Comparison of ENCODE assay signal across 28 mouse cellular contexts in the genomic region with DNA sequence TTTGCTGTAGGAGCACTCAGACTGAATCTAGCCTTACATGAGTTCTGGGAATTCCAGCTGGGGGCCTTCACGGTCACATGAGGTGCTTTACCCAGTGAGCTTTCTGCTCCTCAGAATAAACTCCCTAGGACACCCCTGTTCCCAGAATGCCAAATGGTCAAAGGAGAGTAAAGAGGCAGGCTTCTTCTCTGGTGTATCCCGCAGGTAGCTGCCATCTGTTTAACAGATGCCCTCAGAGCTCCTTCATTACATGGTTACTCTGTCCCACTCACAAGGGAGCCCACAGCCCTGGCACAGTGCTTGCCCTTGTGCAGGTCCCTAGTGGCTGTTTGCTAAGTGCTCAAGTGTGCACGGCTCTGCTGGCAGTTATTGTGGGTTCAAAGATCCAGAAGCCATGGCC. TPM values are rescaled to one million over a fixed set of nuclear protein-coding genes. Genes with fewer than 3 reads are reported as not detected.
DNase-seq lines count a peak whose midpoint lies in the region; ATAC-seq and TF ChIP-seq lines count a peak whose summit lies in the region.
"Had no signal": no experiment of that assay in that cellular context is flagged by ENCODE, and none has a peak within 500 bp of the region (broad histone marks: within the 10 kb centered on the region; RNA-seq: fewer than 3 reads in every experiment).

No protein-coding gene starts in this region.

- no peaks in the 10 kb centered on the region for H3K9me3 ChIP-seq in hindbrain, embryonic 10.5 days
- no peaks in the 10 kb centered on the region for H3K9me3 ChIP-seq in hindbrain, embryonic 11.5 days (ENCODE audit: control insufficient read depth, low read length)
- H3K9me3 ChIP-seq: heart, embryonic 10.5 days; heart, embryonic 15.5 days; hindbrain, embryonic 13.5 days; limb, embryonic 15.5 days; stomach, embryonic 15.5 days had no signal

- DNase-seq in hindbrain, embryonic 10.5 days (ENCODE audit: low spot score) = no peak
- DNase-seq in hindbrain, embryonic 11.5 days (ENCODE audit: low spot score) = no peak
- peak; percentile 60 to 75 for DNase-seq in cerebellum, adult 2 months
- DNase-seq in cerebellum, postnatal 36 days = peak; percentile 55
- no peak for DNase-seq in ovary, postnatal 14 days (ENCODE audit: low spot score)
- DNase-seq in spleen, adult 18-20 months = no peak
- no peak for DNase-seq in liver
- DNase-seq: adrenal gland, postnatal 10 days; B cell, adult 2 months; gastrocnemius, postnatal 25 days; heart, adult 11 months; kidney, adult 11 months; kidney, postnatal 14 days; layer of hippocampus, postnatal 36 days; left cerebral cortex, postnatal 4 days; lung, adult 2 months; lung, postnatal 10 days; midbrain, embryonic 14.5 days; retina, postnatal 1 day; right cerebral cortex, postnatal 14 days; thymus, postnatal 14 days had no signal

- no peak overlapping the region for H3K9ac ChIP-seq in hindbrain, embryonic 11.5 days (ENCODE audit: low read depth, low read length)
- H3K9ac ChIP-seq: heart, embryonic 15.5 days; hindbrain, embryonic 13.5 days; limb, embryonic 15.5 days; liver, embryonic 14.5 days; stomach, embryonic 15.5 days had no signal

- peaks cover 25% of the 10 kb centered on the region for H3K27me3 ChIP-seq in hindbrain, embryonic 10.5 days (ENCODE audit: insufficient read depth, poor library complexity, severe bottlenecking)
- H3K27me3 ChIP-seq in hindbrain, embryonic 11.5 days (ENCODE audit: control insufficient read depth, insufficient read depth, low read length) = no peaks in the 10 kb centered on the region
- H3K27me3 ChIP-seq in cerebellum, adult 2 months (ENCODE audit: control insufficient read depth, insufficient read depth, low read length) = no peaks in the 10 kb centered on the region
- H3K27me3 ChIP-seq: hindbrain, embryonic 13.5 days; stomach, embryonic 15.5 days had no signal

- 0 out of 2 replicates have a peak overlapping the region, but pooled peaks have one; percentile 74 for H3K27ac ChIP-seq in hindbrain, embryonic 10.5 days
- no peak overlapping the region for H3K27ac ChIP-seq in hindbrain, embryonic 11.5 days (ENCODE audit: low read depth, low read length)
- no peak overlapping the region for H3K27ac ChIP-seq in cerebellum, adult 2 months (ENCODE audit: insufficient read depth, low read length)
- H3K27ac ChIP-seq: heart, embryonic 10.5 days; heart, embryonic 15.5 days; hindbrain, embryonic 13.5 days; limb, embryonic 15.5 days; liver, embryonic 14.5 days; stomach, embryonic 15.5 days had no signal

- no peak for TF ChIP-seq CTCF in cerebellum, adult 2 months (IDR thresholded peaks at IDR 0.05; ENCODE audit: borderline replicate concordance, insufficient read depth, low read depth, low read length)

- TF ChIP-seq POLR2A in cerebellum, adult 2 months (IDR thresholded peaks at IDR 0.05; ENCODE audit: borderline replicate concordance, insufficient read depth, low read length) = no peak

- no peak for ATAC-seq in hindbrain, embryonic 11.5 days (ENCODE audit: low FRiP score)
- ATAC-seq: forebrain, embryonic 14.5 days had no signal

- 79% methylated on average over 3 of the region's 3 CpGs for WGBS in hindbrain, embryonic 10.5 days
- WGBS in hindbrain, embryonic 11.5 days = 68% methylated on average over 3 of the region's 3 CpGs
- 13% methylated on average over 3 of the region's 3 CpGs for WGBS in cerebellum, adult 2 months

- no peak overlapping the region for H3K4me3 ChIP-seq in hindbrain, embryonic 10.5 days
- H3K4me3 ChIP-seq in hindbrain, embryonic 11.5 days (ENCODE audit: low read depth, low read length) = no peak overlapping the region
- no peak overlapping the region for H3K4me3 ChIP-seq in cerebellum, adult 2 months (replicated peaks; ENCODE audit: insufficient read depth, low read depth, low read length)
- H3K4me3 ChIP-seq: heart, embryonic 10.5 days; heart, embryonic 15.5 days; hindbrain, embryonic 13.5 days; limb, embryonic 15.5 days; stomach, embryonic 15.5 days had no signal

- peaks cover 31% of the 10 kb centered on the region for H3K36me3 ChIP-seq in hindbrain, embryonic 10.5 days
- no peaks in the 10 kb centered on the region for H3K36me3 ChIP-seq in hindbrain, embryonic 11.5 days (ENCODE audit: control insufficient read depth, insufficient read depth, low read length)
- H3K36me3 ChIP-seq: heart, embryonic 10.5 days; heart, embryonic 15.5 days; stomach, embryonic 15.5 days had no signal

- H3K4me2 ChIP-seq in hindbrain, embryonic 11.5 days (replicated peaks; ENCODE audit: low read depth, low read length) = no peak overlapping the region
- H3K4me2 ChIP-seq: heart, embryonic 15.5 days; hindbrain, embryonic 13.5 days; limb, embryonic 15.5 days; stomach, embryonic 15.5 days had no signal

- H3K4me1 ChIP-seq in hindbrain, embryonic 10.5 days (replicated peaks) = peaks cover 79% of the 10 kb centered on the region
- H3K4me1 ChIP-seq in hindbrain, embryonic 11.5 days (replicated peaks; ENCODE audit: control insufficient read depth, insufficient read depth, low read length) = peaks cover 17% of the 10 kb centered on the region
- peaks cover 15% of the 10 kb centered on the region for H3K4me1 ChIP-seq in cerebellum, adult 2 months (ENCODE audit: control insufficient read depth, insufficient read depth, low read length)

RNA-seq across cellular contexts. Expression of a gene that starts 6.3 kb away (rescaled TPM):
- 10.7 and 11.0 TPM in 2 replicates for polyA plus RNA-seq in hindbrain, embryonic 10.5 days (2016; fragmentation: Nextera tagmentation; extraction: Ambion mirVana)
- 8.0 and 8.6 TPM in 2 replicates for polyA plus RNA-seq in hindbrain, embryonic 11.5 days (2014; fragmentation: Nextera tagmentation; extraction: Ambion mirVana)
- 1.6 and 1.9 TPM in 2 replicates for polyA plus RNA-seq in cerebellum, adult 2 months (2012; rRNA removed)

RNA-seq across cellular contexts. Expression of a gene that starts 28.6 kb away (rescaled TPM):
- polyA plus RNA-seq in hindbrain, embryonic 10.5 days (2016; fragmentation: Nextera tagmentation; extraction: Ambion mirVana) = 36.1 and 39.8 TPM in 2 replicates
- 27.6 and 29.5 TPM in 2 replicates for polyA plus RNA-seq in hindbrain, embryonic 11.5 days (2014; fragmentation: Nextera tagmentation; extraction: Ambion mirVana)
- 71.9 and 77.1 TPM in 2 replicates for polyA plus RNA-seq in cerebellum, adult 2 months (2012; rRNA removed)

RNA-seq across cellular contexts. Expression of a gene that starts 59.3 kb away (rescaled TPM):
- 3.4 and 4.3 TPM in 2 replicates for polyA plus RNA-seq in hindbrain, embryonic 10.5 days (2016; fragmentation: Nextera tagmentation; extraction: Ambion mirVana)
- 1.8 and 2.9 TPM in 2 replicates for polyA plus RNA-seq in hindbrain, embryonic 11.5 days (2014; fragmentation: Nextera tagmentation; extraction: Ambion mirVana)
- polyA plus RNA-seq in cerebellum, adult 2 months (2012; rRNA removed) = 4.2 and 5.4 TPM in 2 replicates

Comparison
In these comparisons a context has a peak if more than half of its experiments do, and no peak if none do; other contexts are left out.
1. DNase-seq: peak in cerebellum, adult 2 months (2 of 2) and cerebellum, postnatal 36 days (2 of 2); none in hindbrain, embryonic 10.5 days (single experiment), hindbrain, embryonic 11.5 days (single experiment), ovary, postnatal 14 days (single experiment), spleen, adult 18-20 months (0 of 2) and liver (single experiment).